Mouse (Mus musculus): ENCODE data around the gene Tcirg1. TPM values are rescaled to one million over a fixed set of nuclear protein-coding genes. Genes with fewer than 3 reads are reported as not detected.

The Tcirg1 gene
- 53.7 and 58.0 TPM in 2 replicates for polyA plus RNA-seq (2015; fragmentation: Nextera tagmentation; extraction: Ambion mirVana)

- WGBS: 3% methylated on average over 36 of the region's 36 CpGs
Observed at GRCm38 (mm10) chr19:3906795-3907786, at the start of gene Tcirg1. Tcirg1 (minus strand) TSS chr19:3907133.

GRCm38 (mm10) chr19:3955804-3956203 is 48.9 kb upstream of the Tcirg1 start:
- Histone ChIP-seq H3K9ac (no peak overlapping the region), H3K27ac (no peak overlapping the region), H3K4me1 (no peaks in the 10 kb centered on the region), H3K27me3 (no peaks in the 10 kb centered on the region), H3K36me3 (no peaks in the 10 kb centered on the region), H3K4me2 (no peak overlapping the region), H3K9me3 (no peaks in the 10 kb centered on the region), H3K4me3 (no peak overlapping the region)
- 51% methylated on average over 4 of the region's 4 CpGs for WGBS
- no peak for ATAC-seq (ENCODE audit: insufficient number of reproducible peaks, insufficient read depth, low FRiP score, low TSS enrichment, low read depth)

More at GRCm38 (mm10) chr19:3906795-3907786, at the start of gene Tcirg1:
- no peaks in the 10 kb centered on the region for H3K27me3 ChIP-seq
- peak within 1 kb of the TSS; percentile 74 for H3K4me3 ChIP-seq
- H3K4me2 ChIP-seq: peak within 1 kb of the TSS; percentile 89
- H3K9ac ChIP-seq: peak within 1 kb of the TSS; percentile 80
- peak; percentile 79 for ATAC-seq (ENCODE audit: insufficient number of reproducible peaks, insufficient read depth, low FRiP score, low TSS enrichment, low read depth)
- H3K36me3 ChIP-seq: peaks cover 54% of the 10 kb centered on the region
- no peaks in the 10 kb centered on the region for H3K9me3 ChIP-seq
- H3K4me1 ChIP-seq: peaks cover 48% of the 10 kb centered on the region
- H3K27ac ChIP-seq: peak within 1 kb of the TSS; percentile 75

- no peak overlapping the region for H3K4me2 ChIP-seq
Observed at GRCm38 (mm10) chr19:3955033-3955432, 48.1 kb upstream of the Tcirg1 start.

GRCm38 (mm10) chr19:3952099-3952498 is 45.2 kb upstream of the Tcirg1 start:
- H3K9ac ChIP-seq: no peak overlapping the region
- 50% methylated on average over 1 of the region's 1 CpGs for WGBS
- no peak for ATAC-seq (ENCODE audit: insufficient number of reproducible peaks, insufficient read depth, low FRiP score, low TSS enrichment, low read depth)
- no peak overlapping the region for H3K27ac ChIP-seq
- H3K4me1 ChIP-seq: no peaks in the 10 kb centered on the region
- no peak overlapping the region for H3K4me2 ChIP-seq
- H3K27me3 ChIP-seq: no peaks in the 10 kb centered on the region
- H3K36me3 ChIP-seq: no peaks in the 10 kb centered on the region
- H3K4me3 ChIP-seq: no peak overlapping the region
- H3K9me3 ChIP-seq: no peaks in the 10 kb centered on the region

More at GRCm38 (mm10) chr19:3955033-3955432, 48.1 kb upstream of the Tcirg1 start:
- ATAC-seq (ENCODE audit: insufficient number of reproducible peaks, insufficient read depth, low FRiP score, low TSS enrichment, low read depth): no peak
- Histone ChIP-seq H3K9me3 (no peaks in the 10 kb centered on the region), H3K36me3 (no peaks in the 10 kb centered on the region), H3K9ac (no peak overlapping the region), H3K27ac (no peak overlapping the region), H3K27me3 (no peaks in the 10 kb centered on the region), H3K4me1 (no peaks in the 10 kb centered on the region), H3K4me3 (no peak overlapping the region)
- 78% methylated on average over 3 of the region's 3 CpGs for WGBS

DNA sequence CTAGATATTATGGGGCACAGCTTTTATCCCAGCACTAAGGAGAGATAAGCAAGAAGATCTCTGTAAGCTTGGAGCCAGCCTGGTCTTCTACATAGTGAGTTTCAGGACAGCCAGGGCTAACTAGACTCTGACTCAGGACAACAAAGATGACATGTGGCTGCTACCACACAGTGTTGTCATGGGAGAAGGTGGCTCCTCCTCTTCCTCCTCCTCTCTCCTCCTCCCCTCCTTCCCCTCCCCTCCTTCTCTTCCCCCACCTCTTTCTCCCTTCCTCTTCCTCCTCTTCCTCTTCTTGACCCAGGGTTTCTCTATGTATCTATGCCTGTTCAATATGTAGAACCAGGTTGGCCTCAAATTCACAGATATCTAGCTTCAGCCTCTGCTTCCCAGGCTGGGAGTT is 44.5 kb upstream of the Tcirg1 start:
- H3K27me3 ChIP-seq: no peaks in the 10 kb centered on the region
- no peaks in the 10 kb centered on the region for H3K4me1 ChIP-seq
- ATAC-seq (ENCODE audit: insufficient number of reproducible peaks, insufficient read depth, low FRiP score, low TSS enrichment, low read depth): no peak
- no peaks in the 10 kb centered on the region for H3K9me3 ChIP-seq
- H3K27ac ChIP-seq: no peak overlapping the region
- no peak overlapping the region for H3K4me2 ChIP-seq
- H3K36me3 ChIP-seq: no peaks in the 10 kb centered on the region
- no peak overlapping the region for H3K4me3 ChIP-seq
- H3K9ac ChIP-seq: no peak overlapping the region

GRCm38 (mm10) chr19:3950331-3950730 is 43.4 kb upstream of the Tcirg1 start:
- 71% methylated on average over 3 of the region's 3 CpGs for WGBS
- H3K9me3 ChIP-seq: no peaks in the 10 kb centered on the region
- ATAC-seq (ENCODE audit: insufficient number of reproducible peaks, insufficient read depth, low FRiP score, low TSS enrichment, low read depth): no peak
- H3K9ac ChIP-seq: no peak overlapping the region
- no peaks in the 10 kb centered on the region for H3K4me1 ChIP-seq
- no peak overlapping the region for H3K4me3 ChIP-seq
- H3K36me3 ChIP-seq: no peaks in the 10 kb centered on the region
- H3K4me2 ChIP-seq: no peak overlapping the region
- no peaks in the 10 kb centered on the region for H3K27me3 ChIP-seq
- H3K27ac ChIP-seq: no peak overlapping the region

- WGBS: 70% methylated on average over 14 of the region's 14 CpGs
- H3K27ac ChIP-seq: no peak overlapping the region
- no peaks in the 10 kb centered on the region for H3K9me3 ChIP-seq
- no peak overlapping the region for H3K4me2 ChIP-seq
- H3K9ac ChIP-seq: no peak overlapping the region
- H3K36me3 ChIP-seq: no peaks in the 10 kb centered on the region
- H3K4me3 ChIP-seq: no peak overlapping the region
- no peaks in the 10 kb centered on the region for H3K27me3 ChIP-seq
- no peak for ATAC-seq (ENCODE audit: insufficient number of reproducible peaks, insufficient read depth, low FRiP score, low TSS enrichment, low read depth)
- no peaks in the 10 kb centered on the region for H3K4me1 ChIP-seq
Observed at GRCm38 (mm10) chr19:3948546-3948945, 41.6 kb upstream of the Tcirg1 start.

DNA sequence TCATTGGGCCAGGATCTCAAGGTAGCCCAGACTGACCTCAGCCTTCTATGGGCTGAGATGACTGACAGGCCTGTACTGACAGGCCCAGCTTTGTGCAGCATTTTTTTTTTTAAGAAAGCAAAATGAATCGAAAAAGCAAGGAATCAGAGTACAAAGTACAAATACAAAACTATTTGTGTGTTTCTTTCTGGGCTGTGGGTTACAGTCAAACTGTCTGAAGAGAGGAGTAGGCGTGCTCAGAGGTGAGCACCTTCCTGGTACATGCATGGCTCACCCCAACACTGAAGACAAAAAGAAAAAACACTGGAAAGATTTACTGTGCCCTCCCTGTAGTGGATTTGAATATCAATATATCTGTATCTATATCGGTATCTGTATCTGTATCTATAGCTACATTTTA is 40.9 kb upstream of the Tcirg1 start:
- no peaks in the 10 kb centered on the region for H3K27me3 ChIP-seq
- no peak for ATAC-seq (ENCODE audit: insufficient number of reproducible peaks, insufficient read depth, low FRiP score, low TSS enrichment, low read depth)
- no peak overlapping the region for H3K4me3 ChIP-seq
- H3K4me2 ChIP-seq: no peak overlapping the region
- H3K27ac ChIP-seq: no peak overlapping the region
- no peaks in the 10 kb centered on the region for H3K36me3 ChIP-seq
- H3K4me1 ChIP-seq: peaks cover 4% of the 10 kb centered on the region; the same call in 1 of the 2 replicates
- H3K9ac ChIP-seq: no peak overlapping the region
- WGBS: 74% methylated on average over 3 of the region's 3 CpGs
- H3K9me3 ChIP-seq: no peaks in the 10 kb centered on the region

GRCm38 (mm10) chr19:3946715-3947114 is 39.8 kb upstream of the Tcirg1 start:
- Histone ChIP-seq H3K9me3 (no peaks in the 10 kb centered on the region), H3K4me2 (no peak overlapping the region), H3K9ac (no peak overlapping the region), H3K36me3 (no peaks in the 10 kb centered on the region), H3K27me3 (no peaks in the 10 kb centered on the region), H3K4me1 (peaks cover 4% of the 10 kb centered on the region; the same call in 1 of the 2 replicates), H3K4me3 (no peak overlapping the region), H3K27ac (no peak overlapping the region)
- 17% methylated on average over 2 of the region's 2 CpGs for WGBS
- no peak for ATAC-seq (ENCODE audit: insufficient number of reproducible peaks, insufficient read depth, low FRiP score, low TSS enrichment, low read depth)

- 32% methylated on average over 10 of the region's 10 CpGs for WGBS
- Histone ChIP-seq H3K27me3 (no peaks in the 10 kb centered on the region), H3K9me3 (no peaks in the 10 kb centered on the region), H3K27ac (no peak overlapping the region), H3K4me2 (no peak overlapping the region), H3K9ac (no peak overlapping the region), H3K4me1 (peaks cover 4% of the 10 kb centered on the region; the same call in 1 of the 2 replicates), H3K36me3 (no peaks in the 10 kb centered on the region), H3K4me3 (no peak overlapping the region)
- ATAC-seq (ENCODE audit: insufficient number of reproducible peaks, insufficient read depth, low FRiP score, low TSS enrichment, low read depth): no peak
Observed at GRCm38 (mm10) chr19:3945872-3946564, 39.1 kb upstream of the Tcirg1 start.

DNA sequence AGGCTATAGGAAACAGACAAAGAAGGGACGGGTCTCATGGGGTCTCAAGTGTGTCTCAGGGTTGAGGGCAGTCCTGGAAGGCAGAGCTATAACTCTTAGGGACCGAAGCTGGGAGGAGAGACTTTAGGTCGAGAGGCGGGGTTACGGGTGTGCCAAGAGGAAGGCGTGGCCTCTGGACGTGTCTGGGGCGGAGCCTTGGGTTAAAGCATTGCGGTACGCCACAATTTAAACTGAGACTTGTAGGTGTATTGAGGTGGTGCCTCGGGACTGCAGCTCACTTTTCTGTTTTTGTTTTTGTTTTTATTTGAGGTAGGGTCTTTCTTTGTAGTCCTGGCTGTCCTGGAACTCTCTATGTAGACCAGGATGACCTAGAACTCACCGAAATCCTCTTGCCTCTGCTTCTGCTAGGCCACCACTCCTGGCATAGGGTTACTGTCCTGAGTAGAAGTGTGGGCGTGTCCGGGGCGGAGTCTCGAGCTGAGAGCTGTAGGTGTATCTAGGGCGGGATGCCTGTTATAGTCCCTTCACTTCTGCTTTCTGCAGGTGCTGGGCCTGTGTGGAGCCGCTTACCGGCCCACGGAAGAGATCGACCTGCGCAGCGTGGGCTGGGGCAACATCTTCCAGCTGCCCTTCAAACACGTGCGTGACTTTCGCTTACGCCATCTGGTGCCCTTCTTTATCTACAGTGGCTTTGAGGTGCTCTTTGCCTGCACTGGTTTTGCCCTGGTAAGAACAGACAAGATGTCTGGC is 36.2 kb upstream of the Tcirg1 start:
- no peaks in the 10 kb centered on the region for H3K27me3 ChIP-seq
- no peaks in the 10 kb centered on the region for H3K36me3 ChIP-seq
- 25% methylated on average over 27 of the region's 27 CpGs for WGBS
- H3K4me2 ChIP-seq: peak overlapping the region; percentile 33; the same call in 1 of the 2 replicates
- no peak overlapping the region for H3K27ac ChIP-seq
- H3K9ac ChIP-seq: no peak overlapping the region
- H3K9me3 ChIP-seq: no peaks in the 10 kb centered on the region
- H3K4me1 ChIP-seq: peaks cover 4% of the 10 kb centered on the region; the same call in 1 of the 2 replicates
- no peak for ATAC-seq (ENCODE audit: insufficient number of reproducible peaks, insufficient read depth, low FRiP score, low TSS enrichment, low read depth)
- no peak overlapping the region for H3K4me3 ChIP-seq

Data from embryonic facial prominence, embryonic 13.5 days (tissue).